Mouse (Mus musculus): ENCODE data around the gene Acadl.

- no peak for TF ChIP-seq POLR2A (IDR thresholded peaks at IDR 0.05; ENCODE audit: control insufficient read depth, low read depth, low read length)
- no peak for TF ChIP-seq CTCF (IDR thresholded peaks at IDR 0.05; ENCODE audit: control insufficient read depth, insufficient read depth, insufficient replicate concordance, low read depth, low read length)
Measured at GRCm38 (mm10) chr1:66912305-66912704, 49.2 kb upstream of the Acadl start.

Measured in testis, adult 2 months (tissue).